Mouse (Mus musculus) liver (tissue): ENCODE measurements around the gene Pik3ap1.
"Not testable (repeated sequence)": the region's sequence is repeated elsewhere in the genome, so short reads cannot be mapped to it uniquely, and the experiment has no call there.

Experiments used
- DNase-seq: peaks from one replicate; pipeline ENCODE4 v3.0.0-alpha.2; 2020; ENCODE audit warnings: mixed read lengths

Pik3ap1 gene

DNA sequence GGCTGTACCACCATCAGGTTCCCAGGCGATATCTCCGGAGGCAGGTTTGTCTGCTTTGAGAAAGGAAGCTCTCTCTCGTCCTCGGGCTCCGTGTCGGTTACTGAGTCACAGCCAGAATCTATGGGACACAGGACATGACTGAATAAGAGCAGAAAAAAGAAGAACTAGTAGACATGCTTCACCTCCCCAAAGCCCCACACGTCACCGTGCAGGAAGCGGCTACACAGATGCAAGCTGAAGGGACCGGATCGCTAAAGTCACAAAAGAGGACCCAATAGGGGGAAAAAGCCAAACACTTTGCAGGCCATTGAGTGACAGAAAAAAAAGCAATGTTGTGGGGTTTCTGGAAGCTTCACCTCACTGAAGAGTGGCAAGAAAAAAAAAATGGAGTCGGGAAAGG lies 52.7 kb downstream of the Pik3ap1 start:
- DNase-seq: peak; percentile 20

DNA sequence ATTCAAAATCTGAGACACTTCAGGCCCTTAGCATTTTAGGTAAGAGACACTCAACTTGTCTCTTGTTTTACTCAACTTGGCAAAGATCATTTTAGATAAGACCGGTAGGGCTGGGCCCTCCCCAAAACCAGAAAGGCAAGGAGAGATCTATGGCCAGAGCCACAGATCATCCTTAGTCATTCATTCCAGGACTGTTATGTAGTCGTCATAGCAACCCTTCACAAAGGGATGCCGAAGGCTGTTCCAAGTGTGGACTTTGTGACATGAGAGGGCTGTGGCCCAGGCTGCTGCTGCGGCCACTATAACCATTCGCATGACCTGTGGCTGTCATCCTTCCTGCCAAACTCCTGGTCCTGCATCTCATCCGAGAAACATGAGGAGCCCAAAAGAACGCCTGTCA lies 54.5 kb downstream of the Pik3ap1 start:
- DNase-seq: no peak

DNA sequence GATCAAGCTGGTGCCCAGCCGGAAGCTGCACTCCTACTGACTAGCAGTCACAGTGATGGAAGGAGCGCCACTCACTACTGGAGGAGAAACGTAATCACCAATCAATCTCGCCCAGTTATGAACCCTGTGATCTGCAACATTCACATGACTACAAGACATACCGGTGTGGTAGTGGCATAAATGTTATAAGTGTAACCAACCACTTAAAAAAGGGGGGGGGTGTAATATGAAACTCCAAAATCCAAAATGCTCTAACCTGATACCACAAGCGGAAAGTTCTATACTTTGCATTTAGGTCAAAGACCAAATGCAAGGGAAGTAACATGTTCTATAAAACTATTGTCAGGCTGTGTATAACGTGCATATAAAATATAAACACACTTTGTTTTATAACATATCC lies 54.9 kb downstream of the Pik3ap1 start:
- DNase-seq: no peak

DNA sequence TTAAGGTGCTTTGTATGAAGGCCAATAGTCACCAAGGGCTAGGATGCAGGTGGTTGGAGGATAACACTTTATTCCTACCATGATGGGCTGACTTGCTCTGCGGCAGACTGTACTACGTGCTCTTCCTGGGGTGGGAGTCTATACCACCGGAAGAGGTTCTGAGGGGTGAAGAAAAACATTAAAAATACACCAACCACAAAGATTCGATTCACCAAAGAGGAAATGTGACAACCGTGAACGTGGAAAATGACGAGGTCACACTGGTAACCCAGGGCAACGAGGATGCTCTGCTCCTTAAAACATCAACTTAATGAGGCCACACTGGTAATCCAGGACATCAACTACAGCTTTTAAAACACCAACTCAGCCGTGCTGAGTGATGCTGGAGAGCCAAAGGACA lies 56.2 kb downstream of the Pik3ap1 start:
- no peak for DNase-seq

DNA sequence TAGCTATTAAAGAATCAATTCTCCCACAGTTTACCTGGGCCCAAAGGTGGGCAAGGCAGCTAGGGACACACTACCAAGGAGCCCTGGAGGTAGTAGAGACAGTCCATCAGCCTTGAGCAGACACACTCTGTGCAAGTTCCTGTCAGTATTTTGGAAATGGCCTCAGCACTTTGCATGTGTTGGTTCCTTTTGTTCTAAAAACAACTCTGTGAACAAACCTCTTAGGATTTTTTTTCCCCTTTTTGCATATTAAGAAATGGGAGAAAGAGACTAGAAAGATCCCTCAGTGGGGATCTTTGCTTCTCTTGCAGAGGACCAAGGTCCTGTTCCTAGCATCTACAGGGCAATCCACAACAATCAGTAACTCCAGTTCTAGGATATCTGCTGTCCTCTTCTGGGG lies 61.1 kb downstream of the Pik3ap1 start:
- DNase-seq: no peak

DNA sequence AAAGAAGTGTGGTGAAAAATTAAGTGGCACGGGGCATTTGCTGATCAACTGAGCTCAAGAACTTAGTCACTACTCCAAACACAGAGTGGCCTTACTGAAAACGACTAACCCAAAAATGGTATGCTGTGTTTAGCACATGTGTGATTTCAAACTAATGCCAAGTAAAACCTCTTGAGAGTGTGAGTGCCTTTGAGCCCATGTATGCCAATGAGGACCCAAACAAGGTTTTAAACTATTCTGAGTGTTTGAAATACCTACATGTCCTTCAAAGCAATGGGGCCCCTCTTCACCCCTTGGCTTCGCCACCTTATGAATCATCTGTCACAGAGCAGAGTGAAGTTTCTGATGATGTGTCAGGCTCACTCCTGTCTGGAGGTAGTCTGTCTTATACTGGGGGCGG lies 61.8 kb downstream of the Pik3ap1 start:
- no peak for DNase-seq

DNA sequence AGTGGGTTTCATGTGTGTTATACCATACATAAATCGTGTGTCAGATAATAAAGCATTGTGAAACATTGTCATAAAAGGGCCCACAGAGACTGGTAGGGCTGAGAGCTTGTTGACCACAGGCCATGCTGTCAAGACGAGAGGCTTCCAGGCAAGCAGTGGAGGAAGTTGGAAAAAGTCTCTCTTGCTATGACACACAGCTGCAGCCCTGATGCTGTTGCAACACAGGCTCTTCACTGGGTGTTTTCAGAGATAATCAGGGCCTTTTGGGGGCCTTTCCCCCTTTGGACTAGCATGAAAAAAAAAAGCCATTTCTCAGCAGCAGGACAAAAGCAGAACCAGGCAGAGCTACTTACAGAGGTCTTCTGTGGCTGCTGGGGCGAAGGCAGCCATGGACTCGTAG lies 63.8 kb downstream of the Pik3ap1 start:
- peak; percentile 26 for DNase-seq

DNA sequence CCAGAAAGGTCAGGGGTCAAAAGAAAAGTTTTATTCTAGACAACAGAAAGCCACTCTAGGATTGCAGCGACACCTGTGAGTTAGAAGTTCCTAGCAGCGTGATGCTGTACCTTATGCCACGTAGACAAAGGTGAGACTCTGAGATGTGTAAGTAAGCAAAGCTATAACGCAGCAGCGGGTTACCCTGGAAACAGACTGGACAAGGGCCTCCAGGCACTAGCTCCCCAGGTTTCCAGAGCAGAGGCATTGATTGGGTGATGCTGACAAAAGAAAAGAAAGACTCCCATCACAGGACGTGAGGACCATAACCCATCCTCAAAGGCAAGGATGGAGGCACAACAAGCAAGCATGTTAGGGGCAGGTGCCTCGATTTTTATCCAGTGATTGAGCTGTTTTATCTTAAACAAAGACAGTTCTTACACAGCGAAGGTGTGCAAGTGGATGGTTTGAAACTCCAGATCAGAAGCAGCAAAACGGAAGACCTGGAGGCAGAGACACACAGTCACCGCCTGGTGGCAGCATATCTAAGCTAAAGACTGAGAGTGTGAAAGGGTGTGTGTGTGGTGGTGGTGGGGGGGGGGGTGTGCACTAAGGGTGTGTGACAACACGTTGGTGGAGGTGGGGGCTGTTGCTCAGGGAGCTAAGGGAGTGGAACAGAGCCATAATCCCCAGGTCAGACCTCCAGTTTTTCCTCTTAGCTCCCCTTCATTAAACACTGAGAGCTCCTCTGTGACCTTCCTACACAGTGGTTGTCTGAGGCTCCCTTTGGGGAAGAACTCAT lies 67.4 kb downstream of the Pik3ap1 start:
- DNase-seq: peak; percentile 36

DNA sequence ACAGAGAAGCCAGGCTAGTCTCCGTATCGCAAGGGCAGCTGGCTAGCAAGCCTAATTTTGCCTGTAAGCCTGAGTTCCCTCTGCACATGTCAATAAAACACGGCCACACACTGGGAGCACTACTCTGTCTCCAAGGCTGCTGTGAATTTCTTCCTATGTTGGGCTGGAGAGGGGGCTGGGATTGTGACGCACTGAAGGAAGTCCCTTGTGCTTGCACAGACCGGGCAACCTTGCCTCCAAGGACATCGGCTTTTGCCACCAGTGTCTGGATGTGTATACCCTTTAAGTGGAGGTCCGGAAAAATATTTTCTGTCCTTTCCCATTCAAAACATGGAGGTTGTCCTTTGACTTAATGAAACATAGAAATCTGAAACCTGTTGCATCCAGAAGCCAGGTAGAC lies 70.2 kb downstream of the Pik3ap1 start:
- no peak for DNase-seq

DNA sequence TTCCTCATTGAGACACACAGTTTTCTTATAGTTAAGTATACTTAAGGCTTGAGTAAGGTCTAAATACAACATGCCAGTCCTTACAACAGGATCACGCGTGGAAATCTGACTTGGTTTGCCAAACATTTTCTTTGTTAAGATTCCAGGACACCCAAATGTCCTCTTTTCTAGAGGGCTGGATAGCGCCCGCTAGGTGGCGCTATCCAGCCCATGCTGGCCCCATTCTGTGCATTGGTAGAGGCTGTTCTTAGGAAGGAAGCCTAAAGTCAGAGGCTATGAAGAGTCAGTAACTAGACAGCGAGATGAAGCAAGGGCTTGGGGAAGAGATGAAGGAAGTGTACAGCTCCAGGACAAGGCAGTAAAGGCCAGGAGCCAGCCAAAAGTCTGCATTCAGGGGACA lies 71.2 kb downstream of the Pik3ap1 start:
- peak; percentile 38 for DNase-seq

DNA sequence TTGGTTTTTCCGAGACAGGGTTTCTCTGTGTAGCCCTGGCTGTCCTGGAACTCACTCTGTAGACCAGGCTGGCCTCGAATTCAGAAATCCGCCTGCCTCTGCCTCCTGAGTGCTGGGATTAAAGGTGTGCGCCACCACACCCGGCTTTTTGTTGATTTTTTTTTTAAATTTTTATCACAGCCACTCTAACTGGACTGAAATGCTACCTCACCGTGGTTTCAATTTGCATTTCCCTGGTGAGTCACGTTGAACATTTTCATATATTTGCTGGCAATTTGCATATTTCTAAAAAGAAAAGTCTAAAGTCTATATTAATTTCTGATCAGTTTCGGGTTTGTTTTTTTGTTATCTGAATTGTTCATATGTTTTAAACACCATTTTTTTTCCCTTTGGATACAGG lies 72.3 kb downstream of the Pik3ap1 start:
- not testable (repeated sequence) for DNase-seq

DNA sequence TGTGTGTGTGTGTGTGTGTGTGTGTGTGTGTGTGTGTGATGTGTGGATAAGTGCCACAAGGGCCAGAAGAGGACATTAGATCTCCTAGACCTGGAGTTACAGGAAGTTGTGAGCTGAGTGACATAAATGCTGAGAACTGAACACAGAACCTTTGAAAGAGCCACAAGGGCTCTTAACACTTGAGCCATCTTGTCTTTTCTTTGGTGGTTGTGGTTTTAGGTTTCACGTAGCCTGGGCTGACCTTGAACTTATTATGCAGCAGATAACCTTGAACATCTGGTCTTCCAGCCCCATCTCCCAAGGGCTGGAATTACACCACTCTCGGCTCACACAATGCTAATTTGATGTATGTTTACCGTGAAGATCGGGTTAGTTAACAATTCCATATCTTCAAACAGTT lies 72.9 kb downstream of the Pik3ap1 start:
- DNase-seq: no peak

DNA sequence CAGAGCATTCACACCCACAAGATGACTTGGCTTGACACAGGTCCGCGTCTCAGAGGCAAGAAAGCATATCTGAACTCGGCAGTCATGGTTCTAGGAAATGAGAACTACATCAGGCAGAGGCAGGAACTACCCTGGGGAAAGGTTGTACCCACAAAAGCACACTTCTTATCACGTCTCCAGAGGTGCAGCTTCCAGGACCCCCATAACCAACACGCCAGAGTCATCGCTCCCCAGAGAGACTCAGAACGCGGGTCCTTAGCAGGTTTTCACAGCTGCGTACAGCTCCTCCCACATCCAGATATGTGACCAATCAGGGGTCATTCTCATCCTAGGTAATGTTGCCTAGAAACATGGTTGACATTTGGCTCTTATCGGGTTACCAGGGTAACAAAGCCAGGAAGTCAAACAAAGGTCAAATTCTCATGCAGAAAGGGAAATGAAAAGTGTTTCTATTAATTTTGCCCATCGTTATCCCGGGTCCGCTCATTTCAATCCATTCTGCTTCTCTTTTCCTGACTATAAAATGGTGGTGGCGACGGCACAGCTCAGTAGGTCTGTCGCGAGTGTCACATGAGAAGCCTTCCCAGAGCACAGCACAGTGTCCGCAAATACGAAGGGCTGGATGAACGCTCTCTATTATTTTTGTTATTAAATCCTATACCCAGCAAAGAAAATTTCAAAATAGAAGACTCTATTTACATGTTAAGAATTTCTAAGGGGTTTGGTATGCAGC lies 73.8 kb downstream of the Pik3ap1 start:
- DNase-seq: peak; percentile 64

DNA sequence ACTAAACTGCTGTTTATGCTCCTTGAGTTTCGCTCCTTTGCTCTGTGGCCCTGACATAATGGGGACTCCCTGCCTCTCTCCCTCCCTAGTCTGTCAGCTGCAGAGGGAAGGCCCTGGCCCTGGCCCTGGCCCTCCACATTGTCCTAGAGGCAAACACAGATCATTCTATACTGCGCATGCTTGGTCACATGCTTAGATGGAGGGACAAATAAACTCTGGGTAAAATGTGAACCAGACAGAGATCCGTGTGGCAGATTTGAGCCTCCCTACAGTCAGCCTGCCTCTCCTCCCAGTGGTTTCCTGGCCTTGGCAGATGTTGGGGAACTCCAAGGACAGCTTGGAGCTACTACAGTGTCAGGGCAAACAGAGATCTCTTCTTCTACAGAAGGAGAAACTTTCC lies 81.0 kb downstream of the Pik3ap1 start:
- no peak for DNase-seq

DNA sequence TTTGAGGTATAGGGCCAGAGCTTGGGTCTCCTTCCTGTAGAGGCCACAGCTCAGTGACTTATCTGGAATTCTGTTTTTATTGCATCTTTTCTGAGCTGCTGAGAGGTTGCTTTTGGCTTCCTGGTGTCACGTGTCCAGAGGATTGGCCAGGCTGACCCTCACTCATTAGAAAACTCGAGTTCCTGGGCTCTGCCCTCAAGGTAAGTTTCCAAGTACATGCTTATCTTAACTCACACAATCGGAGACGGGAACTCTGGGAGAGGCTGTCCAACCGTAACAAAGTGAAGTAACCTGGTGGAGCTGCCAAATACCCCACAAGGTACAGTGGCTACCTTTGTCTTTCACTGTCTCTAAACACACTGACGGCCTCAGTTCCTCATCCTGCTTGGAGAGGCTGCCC lies 81.5 kb downstream of the Pik3ap1 start:
- DNase-seq: no peak

DNA sequence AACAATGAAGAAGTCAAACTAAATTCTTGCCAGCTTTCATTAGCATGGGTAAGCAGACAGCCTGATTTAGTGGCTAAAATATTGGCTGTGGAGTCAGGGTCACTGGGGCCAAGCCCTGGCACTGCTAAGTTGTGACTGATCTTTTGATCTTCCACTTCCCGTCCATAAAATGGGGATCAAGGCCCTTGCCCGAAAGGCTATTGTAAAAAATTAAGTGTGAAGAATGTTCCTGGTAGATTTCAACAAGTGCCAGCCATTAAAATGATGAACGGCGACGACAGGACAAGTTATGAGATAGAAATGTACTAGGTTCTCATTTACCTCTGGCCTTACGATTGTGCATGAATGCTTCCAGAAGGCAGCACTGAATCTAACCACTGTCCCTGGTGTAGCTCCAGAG lies 83.0 kb downstream of the Pik3ap1 start:
- DNase-seq: no peak

DNA sequence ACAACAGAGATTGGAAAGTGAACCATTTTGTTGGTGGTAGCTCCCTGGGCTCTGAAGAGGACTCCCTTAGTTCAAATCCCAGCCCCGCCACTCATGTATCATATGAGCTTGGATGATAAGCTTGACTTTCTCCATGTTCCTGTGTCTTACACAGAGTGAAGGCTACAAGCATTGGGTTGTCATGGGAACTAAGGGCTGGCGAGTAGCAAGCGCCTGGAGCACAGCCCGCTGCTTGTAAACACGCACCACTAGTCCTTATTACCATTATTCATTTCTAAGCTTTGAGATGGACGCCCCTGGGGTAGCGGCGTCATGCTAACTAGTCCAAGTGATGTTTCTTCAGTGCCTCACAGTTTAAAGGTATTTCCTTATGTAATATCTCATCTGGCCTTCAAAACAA lies 85.5 kb downstream of the Pik3ap1 start:
- no peak for DNase-seq

DNA sequence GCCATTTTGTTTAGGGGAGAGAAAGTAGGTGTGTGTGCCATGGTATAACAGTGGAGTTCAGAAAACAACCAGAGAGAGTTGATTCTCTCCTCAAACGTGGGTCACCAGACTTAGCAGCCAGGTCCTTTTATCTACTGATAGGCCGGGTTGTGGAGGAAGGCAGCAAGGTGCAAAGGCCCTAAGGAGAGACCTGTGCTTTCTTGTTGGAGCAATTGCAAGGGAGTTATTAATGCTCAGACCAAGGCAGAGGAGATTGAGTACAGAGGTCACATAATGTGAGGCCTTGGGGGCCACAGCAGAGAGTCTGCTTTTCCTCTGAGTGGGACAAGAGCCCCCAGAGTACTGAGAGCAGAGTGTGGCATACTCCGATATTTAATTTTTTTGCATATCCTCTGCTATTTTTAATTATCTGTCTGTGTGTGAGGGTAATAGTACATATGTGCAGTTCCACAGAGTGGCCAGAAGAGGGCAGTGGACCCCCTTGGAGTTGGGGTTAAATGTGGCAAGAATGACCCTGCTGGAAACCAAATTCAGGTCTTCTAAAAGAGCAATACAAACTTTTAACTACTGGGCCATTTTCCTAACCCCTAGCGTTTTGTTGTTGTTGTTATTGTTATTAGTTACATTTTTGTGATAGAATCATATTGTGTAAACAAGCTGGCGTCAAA lies 93.8 kb downstream of the Pik3ap1 start:
- peak; percentile 10 for DNase-seq

DNA sequence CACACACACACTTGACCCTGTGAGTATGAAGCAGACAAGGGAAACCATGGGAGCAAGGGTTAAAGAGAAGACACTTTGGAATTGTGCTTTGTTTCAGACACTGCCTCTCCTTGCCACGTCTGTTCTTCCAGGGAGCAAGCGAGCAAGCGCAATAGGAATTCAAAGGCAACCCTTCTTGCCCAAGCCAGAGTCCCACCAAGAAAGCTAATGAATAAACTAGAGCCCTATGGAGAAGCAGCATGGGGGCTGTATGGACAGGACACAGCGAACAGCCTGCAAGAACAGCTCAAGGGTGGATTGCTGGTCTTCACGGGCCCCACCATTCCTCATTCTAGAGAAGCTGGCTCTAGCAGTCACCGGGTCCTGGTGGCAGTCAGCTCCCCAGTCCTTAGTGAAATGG lies 96.3 kb downstream of the Pik3ap1 start:
- DNase-seq: no peak

DNA sequence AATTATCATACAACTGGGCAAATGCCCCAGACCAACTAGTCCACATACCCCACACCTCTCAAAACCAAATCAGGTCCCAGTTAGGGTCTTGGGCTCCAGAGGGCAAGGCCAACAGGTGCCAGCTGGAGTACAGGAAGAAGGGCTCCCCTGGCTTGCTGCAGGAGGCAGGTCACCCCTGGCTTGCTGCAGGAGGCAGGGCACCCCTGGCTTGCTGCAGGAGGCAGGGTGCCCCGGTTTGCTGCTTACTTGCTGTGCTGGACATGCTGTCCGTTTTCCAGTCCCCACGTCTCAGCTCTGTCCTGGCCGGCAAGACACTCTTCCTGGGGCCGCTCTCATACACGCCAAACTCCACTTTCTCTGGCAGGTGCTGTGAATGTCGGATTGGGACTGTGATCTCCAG lies 97.7 kb downstream of the Pik3ap1 start:
- DNase-seq: no peak

DNA sequence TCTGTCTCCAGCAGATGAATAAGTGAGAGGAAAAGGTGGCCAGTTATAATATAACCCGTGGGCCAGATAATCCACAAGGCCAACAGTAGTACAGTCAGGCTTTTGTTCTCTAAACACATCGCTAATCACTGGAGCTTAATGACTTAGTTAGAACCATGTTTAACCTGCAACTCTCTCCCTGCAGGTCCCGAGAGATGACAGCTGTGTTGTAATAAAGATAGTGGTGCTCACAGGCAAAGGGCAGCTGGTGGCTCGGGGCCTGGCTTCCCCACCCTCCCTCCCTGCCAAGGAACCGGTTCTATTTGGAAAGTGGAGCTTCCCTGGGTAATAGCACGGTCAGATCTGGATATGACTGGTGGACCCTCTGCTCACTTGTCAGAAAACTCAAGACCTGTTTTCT lies 100.4 kb downstream of the Pik3ap1 start:
- DNase-seq: no peak

DNA sequence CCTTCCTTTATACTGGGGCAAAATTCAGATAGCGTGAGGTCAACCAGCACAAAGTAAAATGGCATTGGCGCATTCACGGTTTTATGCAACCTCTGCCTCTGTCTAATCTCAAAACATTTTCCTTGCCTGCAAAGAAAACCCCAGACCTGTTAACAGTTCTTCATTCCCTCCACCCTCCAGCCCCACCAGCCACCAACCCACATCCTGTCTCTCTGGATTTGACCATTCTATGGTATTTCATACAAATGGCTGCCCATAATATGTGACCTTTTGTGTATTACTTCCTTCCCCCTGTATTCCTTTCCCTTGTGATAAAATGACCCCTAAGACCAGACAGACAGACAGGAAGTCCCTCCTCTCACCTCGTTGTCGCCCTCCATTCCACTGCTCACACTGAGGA lies 102.2 kb downstream of the Pik3ap1 start:
- DNase-seq: no peak

DNA sequence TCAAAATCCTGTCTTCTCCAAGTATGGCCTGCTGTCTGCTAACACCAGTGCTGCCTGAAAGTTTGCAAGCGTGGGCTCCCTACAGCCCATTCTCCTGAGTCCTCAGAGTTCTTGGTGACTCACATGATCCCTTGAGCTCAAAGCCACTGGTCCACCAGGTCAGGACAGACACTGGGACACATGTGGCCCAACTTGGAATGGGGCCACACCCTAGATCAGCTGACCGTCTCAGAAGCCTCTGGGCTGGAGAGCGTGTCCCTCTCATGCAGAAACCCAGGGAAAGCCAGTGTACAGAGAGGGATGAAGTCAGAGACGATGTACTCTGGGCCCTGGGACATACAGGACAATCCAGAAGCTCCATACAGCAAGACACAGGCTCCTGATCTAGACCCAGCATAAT lies 102.7 kb downstream of the Pik3ap1 start:
- no peak for DNase-seq

DNA sequence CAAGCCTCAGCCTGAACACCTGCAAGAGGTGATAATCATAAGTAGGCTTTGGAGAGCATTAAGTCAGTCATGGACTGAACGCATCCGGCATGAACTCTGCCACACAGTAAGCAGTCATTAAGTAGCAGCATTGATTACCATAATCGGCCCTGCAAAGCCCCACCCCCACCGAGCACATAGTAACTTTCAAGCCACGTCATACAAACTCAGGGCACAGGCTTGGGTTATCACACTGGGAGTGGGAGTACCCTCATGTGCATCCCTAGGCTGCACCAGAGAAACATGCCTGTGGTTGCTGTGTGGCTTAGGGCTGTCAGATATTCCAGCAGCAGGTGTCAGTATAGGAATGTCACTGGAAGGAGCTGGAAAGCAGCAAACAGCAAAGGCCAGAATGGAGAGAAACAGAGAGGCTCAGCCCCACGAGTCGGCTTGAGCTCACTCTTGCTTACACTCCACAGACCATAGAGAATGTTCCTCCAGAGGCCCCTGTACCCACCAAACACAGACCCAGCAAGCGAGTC lies 105.1 kb downstream of the Pik3ap1 start:
- DNase-seq: no peak
